Mouse (Mus musculus): ENCODE measurements at regions not wholly inside any gene's neighbourhood (a gene's known extent, or its start where the extent isn't known, plus 50 kb on each side); places are given as distances from the start of the nearest gene placed in this dataset.

DNA sequence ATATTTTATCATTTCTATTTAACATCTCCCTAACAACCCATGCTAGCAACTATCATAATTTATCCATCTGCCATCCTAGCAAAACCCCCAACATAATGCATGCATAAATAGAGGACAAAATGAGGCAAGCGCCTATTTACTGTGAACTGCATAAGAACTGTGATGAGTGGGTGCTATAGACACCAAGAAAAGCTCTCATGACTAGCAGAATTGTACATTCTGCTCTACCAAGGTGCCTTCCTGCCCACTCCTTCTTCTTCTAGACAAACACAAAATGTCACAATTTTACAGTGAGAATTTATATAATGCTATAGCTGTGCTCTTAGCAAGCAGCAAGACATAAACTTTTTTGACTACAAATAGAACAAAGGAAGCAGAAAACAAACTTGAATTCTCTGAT, 305.9 kb downstream of the Brinp1 start:
- Histone ChIP-seq H3K4me3 (ENCODE audit: low read depth, low read length) (no peak overlapping the region), H3K4me1 (ENCODE audit: insufficient read depth) (no peaks in the 10 kb centered on the region), H3K36me3 (ENCODE audit: insufficient read depth) (no peaks in the 10 kb centered on the region), H3K9me3 (ENCODE audit: low read length) (no peaks in the 10 kb centered on the region), H3K27me3 (ENCODE audit: insufficient read depth, low read length) (no peaks in the 10 kb centered on the region), H3K4me2 (ENCODE audit: low read depth) (no peak overlapping the region), H3K9ac (no peak overlapping the region), H3K27ac (ENCODE audit: low read depth, low read length) (no peak overlapping the region)
- TF ChIP-seq CTCF (IDR thresholded peaks at IDR 0.05; ENCODE audit: low read depth): no peak
- no peak for ATAC-seq
- no peak for DNase-seq
- WGBS: 88% methylated on average over 1 of the region's 1 CpGs

DNA sequence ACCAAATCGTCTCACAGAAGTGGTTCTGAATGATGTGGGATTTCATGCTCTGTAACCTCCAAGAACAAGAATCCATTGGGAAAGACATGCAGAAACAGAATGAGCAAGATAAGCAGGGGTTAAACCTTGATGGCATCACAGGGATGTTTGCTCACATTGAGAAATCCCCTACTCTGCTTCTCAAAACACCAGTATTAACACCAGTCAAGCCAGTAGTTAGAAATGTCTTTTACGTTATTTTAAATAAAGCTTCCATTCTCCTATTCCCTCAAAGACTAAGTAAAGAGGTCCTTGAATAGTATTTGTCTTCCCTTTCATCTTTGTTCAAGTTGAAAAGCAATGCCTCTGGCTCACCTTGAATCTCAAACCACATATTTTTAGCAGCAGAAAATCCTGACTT, 320.9 kb downstream of the Brinp1 start:
- H3K36me3 ChIP-seq (ENCODE audit: insufficient read depth): no peaks in the 10 kb centered on the region
- H3K9me3 ChIP-seq (ENCODE audit: low read length): no peaks in the 10 kb centered on the region
- DNase-seq: no peak
- H3K4me2 ChIP-seq (ENCODE audit: low read depth): no peak overlapping the region
- 78% methylated on average over 2 of the region's 2 CpGs for WGBS
- no peaks in the 10 kb centered on the region for H3K27me3 ChIP-seq (ENCODE audit: insufficient read depth, low read length)
- no peak for TF ChIP-seq CTCF (IDR thresholded peaks at IDR 0.05; ENCODE audit: low read depth)
- no peaks in the 10 kb centered on the region for H3K4me1 ChIP-seq (ENCODE audit: insufficient read depth)
- H3K9ac ChIP-seq: no peak overlapping the region
- no peak overlapping the region for H3K27ac ChIP-seq (ENCODE audit: low read depth, low read length)
- no peak overlapping the region for H3K4me3 ChIP-seq (ENCODE audit: low read depth, low read length)
- ATAC-seq: no peak

DNA sequence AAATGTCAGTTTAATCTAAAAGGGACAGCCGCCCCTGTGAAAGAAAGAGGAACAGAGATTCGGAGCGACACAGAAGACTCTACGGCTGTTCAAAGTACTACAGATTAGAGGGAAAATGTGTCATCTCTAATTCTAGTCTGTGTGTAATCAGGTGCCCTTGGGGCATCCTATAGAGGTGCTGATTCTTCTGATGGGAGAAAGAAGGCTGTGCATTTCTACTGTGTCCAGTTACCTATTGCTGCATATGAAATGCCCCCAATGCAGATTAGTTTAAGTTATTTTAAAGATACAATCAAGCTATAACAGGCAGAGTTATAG, 330.2 kb downstream of the Brinp1 start:
- Histone ChIP-seq H3K36me3 (ENCODE audit: insufficient read depth) (no peaks in the 10 kb centered on the region), H3K9me3 (ENCODE audit: low read length) (no peaks in the 10 kb centered on the region), H3K4me1 (ENCODE audit: insufficient read depth) (no peaks in the 10 kb centered on the region), H3K27me3 (ENCODE audit: insufficient read depth, low read length) (no peaks in the 10 kb centered on the region), H3K4me2 (ENCODE audit: low read depth) (no peak overlapping the region), H3K27ac (ENCODE audit: low read depth, low read length) (no peak overlapping the region), H3K9ac (no peak overlapping the region), H3K4me3 (ENCODE audit: low read depth, low read length) (no peak overlapping the region)
- WGBS: 80% methylated on average over 4 of the region's 4 CpGs
- ATAC-seq (no peak), DNase-seq (no peak)
- TF ChIP-seq CTCF (IDR thresholded peaks at IDR 0.05; ENCODE audit: low read depth): no peak

DNA sequence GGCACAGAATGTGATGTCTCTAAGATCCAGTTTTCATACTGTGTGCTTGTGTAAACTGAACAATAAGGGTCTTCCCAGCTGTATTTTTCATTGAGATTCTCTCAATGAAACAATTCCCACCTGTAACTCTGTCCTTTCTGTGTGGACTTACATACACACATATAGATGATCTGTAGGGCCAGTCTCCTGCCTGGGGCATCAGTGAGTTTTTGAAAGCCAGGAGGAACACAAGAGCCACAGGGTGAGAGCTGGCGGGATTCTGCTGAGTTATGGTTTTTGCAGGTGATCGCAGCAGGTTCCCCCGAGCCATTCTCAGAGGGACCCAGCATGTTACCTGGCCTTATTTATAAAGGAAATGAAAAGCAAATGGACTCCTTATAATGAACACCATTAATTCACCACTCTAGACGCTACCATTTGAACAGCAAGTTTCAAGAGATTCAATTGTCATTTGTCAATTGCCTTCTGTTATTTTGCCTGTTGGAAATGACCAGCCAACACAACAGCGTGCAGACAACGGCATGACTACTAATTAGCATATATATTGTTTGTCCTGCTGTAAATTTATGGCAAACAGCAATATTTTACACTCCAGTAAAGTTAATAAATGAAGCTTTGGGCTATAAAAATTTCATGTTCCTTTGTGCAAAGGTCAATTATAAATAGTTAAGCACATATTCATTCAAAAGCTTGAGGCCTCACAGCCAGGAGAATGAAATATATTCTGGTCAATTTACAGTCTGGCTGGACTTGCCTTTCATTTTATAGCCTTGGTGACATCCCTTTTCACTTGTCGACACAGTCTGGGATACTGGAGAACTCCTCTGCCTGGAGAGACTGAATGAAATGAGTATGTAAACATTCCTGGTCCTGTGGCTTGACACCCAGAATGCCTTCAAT, 330.8 kb downstream of the Brinp1 start:
- ATAC-seq (no peak), DNase-seq (no peak)
- Histone ChIP-seq H3K9me3 (ENCODE audit: low read length) (no peaks in the 10 kb centered on the region), H3K4me2 (ENCODE audit: low read depth) (no peak overlapping the region), H3K27ac (ENCODE audit: low read depth, low read length) (no peak overlapping the region), H3K27me3 (ENCODE audit: insufficient read depth, low read length) (no peaks in the 10 kb centered on the region), H3K4me3 (ENCODE audit: low read depth, low read length) (no peak overlapping the region), H3K4me1 (ENCODE audit: insufficient read depth) (no peaks in the 10 kb centered on the region), H3K9ac (no peak overlapping the region), H3K36me3 (ENCODE audit: insufficient read depth) (no peaks in the 10 kb centered on the region)
- 69% methylated on average over 7 of the region's 7 CpGs for WGBS
- TF ChIP-seq CTCF (IDR thresholded peaks at IDR 0.05; ENCODE audit: low read depth): no peak

DNA sequence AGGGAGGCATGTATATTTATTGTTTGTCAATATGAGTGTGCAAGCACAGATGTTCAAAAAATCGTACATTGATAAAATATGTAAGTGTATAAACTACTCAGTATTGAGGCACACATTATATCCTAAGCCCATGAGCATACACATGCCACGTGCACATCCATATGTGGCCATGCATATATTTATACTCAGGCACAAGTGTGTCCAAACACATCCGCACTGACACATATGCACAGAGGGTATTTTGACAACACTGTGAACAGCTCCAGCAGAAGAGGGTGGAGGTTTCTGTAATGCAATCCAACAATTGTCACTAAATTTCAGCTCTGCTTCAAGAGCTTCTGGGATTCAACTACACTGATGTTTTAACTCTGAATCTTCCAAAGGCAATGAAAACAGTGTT, 333.6 kb downstream of the Brinp1 start:
- ATAC-seq: peak; percentile 93
- Histone ChIP-seq H3K9ac (no peak overlapping the region), H3K36me3 (ENCODE audit: insufficient read depth) (no peaks in the 10 kb centered on the region), H3K9me3 (ENCODE audit: low read length) (no peaks in the 10 kb centered on the region), H3K27me3 (ENCODE audit: insufficient read depth, low read length) (no peaks in the 10 kb centered on the region), H3K27ac (ENCODE audit: low read depth, low read length) (no peak overlapping the region), H3K4me3 (ENCODE audit: low read depth, low read length) (no peak overlapping the region), H3K4me2 (ENCODE audit: low read depth) (no peak overlapping the region), H3K4me1 (ENCODE audit: insufficient read depth) (no peaks in the 10 kb centered on the region)
- TF ChIP-seq CTCF (IDR thresholded peaks at IDR 0.05; ENCODE audit: low read depth): no peak
- no peak for DNase-seq
- WGBS: 67% methylated on average over 3 of the region's 3 CpGs

DNA sequence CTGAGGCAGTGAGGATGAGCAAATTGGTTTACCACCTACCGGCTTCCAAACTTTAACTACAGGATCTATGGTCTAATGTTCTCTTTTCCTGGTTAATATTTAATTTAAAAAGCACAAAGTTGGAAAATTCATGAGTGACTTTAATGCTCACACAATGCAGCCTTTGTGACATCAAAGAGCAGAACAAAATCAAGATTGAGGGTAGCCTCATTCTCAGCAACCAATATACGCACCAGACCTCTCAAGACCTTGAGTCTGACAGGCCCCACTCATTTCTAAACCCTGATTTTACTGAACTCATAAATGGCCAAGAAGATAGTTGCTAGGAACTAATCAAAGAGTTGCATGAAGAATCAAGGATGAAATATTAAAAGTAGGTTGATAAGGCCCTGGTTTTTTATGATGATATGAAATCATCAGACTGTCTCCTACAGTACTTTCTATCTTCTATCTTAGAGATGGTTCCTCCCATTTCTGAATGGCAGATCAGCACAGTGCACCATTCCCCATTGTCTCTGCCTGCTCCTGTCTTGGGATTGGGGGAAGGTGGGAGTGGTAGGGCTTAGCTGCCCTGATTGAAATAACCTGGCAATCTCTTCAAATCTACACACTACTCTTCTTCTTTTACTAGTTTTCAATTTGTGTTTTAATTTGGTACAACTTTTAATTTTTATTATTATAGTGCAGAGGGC, 338.3 kb downstream of the Brinp1 start:
- Histone ChIP-seq H3K4me3 (ENCODE audit: low read depth, low read length) (no peak overlapping the region), H3K27me3 (ENCODE audit: insufficient read depth, low read length) (no peaks in the 10 kb centered on the region), H3K36me3 (ENCODE audit: insufficient read depth) (no peaks in the 10 kb centered on the region), H3K4me2 (ENCODE audit: low read depth) (no peak overlapping the region), H3K9ac (no peak overlapping the region), H3K9me3 (ENCODE audit: low read length) (no peaks in the 10 kb centered on the region), H3K4me1 (ENCODE audit: insufficient read depth) (no peaks in the 10 kb centered on the region), H3K27ac (ENCODE audit: low read depth, low read length) (no peak overlapping the region)
- ATAC-seq (no peak), DNase-seq (no peak)
- TF ChIP-seq CTCF (IDR thresholded peaks at IDR 0.05; ENCODE audit: low read depth): no peak
- 94% methylated on average over 2 of the region's 2 CpGs for WGBS

DNA sequence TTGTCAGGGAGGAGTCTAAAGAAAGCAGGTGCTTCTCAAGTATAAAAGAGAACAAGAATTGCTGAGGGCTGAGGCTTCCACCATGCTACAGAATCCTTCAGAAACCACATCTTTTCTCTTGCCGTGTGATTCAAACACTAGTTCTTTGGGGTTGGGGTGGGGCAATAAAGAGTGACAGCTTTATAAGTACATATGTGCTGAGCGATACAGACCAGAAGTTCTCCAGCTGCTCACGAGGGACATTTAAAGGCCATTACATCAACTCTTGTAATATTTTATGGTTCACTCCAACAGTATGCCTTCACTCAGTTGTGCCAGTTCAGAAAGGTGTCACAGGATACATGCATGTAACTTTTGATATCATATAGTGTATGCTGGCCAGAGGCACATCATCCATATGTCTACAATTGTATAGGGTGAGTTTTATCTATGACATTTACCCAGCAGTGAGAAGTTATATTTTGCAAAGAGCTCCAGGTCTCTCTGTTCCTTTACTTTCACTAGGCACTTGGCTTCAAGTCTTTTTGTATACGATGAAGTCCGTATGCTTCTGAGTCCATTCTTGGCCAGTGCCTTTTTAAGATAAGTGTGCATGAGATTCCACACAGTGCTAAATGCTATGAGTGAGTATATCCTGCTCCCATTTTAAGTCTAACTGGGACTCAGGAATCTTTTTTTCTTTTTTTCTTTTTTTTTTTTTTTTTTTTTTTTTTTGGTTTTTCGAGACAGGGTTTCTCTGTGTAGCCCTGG, 341.8 kb downstream of the Brinp1 start:
- Histone ChIP-seq H3K27ac (ENCODE audit: low read depth, low read length) (no peak overlapping the region), H3K4me2 (ENCODE audit: low read depth) (no peak overlapping the region), H3K36me3 (ENCODE audit: insufficient read depth) (no peaks in the 10 kb centered on the region), H3K4me3 (ENCODE audit: low read depth, low read length) (no peak overlapping the region), H3K9ac (no peak overlapping the region), H3K9me3 (ENCODE audit: low read length) (no peaks in the 10 kb centered on the region), H3K27me3 (ENCODE audit: insufficient read depth, low read length) (no peaks in the 10 kb centered on the region), H3K4me1 (ENCODE audit: insufficient read depth) (no peaks in the 10 kb centered on the region)
- DNase-seq (no peak), ATAC-seq (no peak)
- TF ChIP-seq CTCF (IDR thresholded peaks at IDR 0.05; ENCODE audit: low read depth): no peak
- WGBS: 95% methylated on average over 5 of the region's 6 CpGs
